Mouse (Mus musculus) olfactory bulb, adult 2 months (tissue): Measurements from ENCODE around the gene Elovl5.

ENCODE experiments used
- CTCF ChIP-seq: fragments of 200-500 bp; IDR thresholded peaks from 2 replicates; pipeline ENCODE4 v1.5.1; 2012; ENCODE audit warnings: low read depth, mild to moderate bottlenecking, low read length, moderate library complexity; ENCODE audit not compliant: insufficient read depth
- POLR2A ChIP-seq: fragments of 200-500 bp; IDR thresholded peaks from 2 replicates; pipeline ENCODE4 v1.6.1; 2012; ENCODE audit warnings: mild to moderate bottlenecking, low read depth, low read length, moderate library complexity; ENCODE audit not compliant: insufficient read depth

GRCm38 (mm10) chr9:77964084-77964483 is 46.9 kb downstream of the Elovl5 start:
- TF ChIP-seq CTCF (no peak), POLR2A (no peak)
